Mouse (Mus musculus): ENCODE measurements around the gene Rem2. TPM values are rescaled to one million over a fixed set of nuclear protein-coding genes. Genes with fewer than 3 reads are reported as not detected.
A peak's percentile ranks its signal among the peaks of the same experiment; 100 is the strongest.

The Rem2 gene
- 0.68 TPM in 1 of 3 replicates, not detected in the others for total RNA-seq (2017)

GRCm38 (mm10) chr14:54475941-54476844 lies at the start of gene Rem2:
Gene Rem2, plus strand, starts transcription at chr14:54476100.
- ATAC-seq (replicated peaks; ENCODE audit: insufficient number of reproducible peaks, low FRiP score, low TSS enrichment, poor library complexity, severe bottlenecking): no peak

GRCm38 (mm10) chr14:54426689-54427398 lies 49.1 kb upstream of the Rem2 start, which contains the start of gene Mrpl52:
Gene Mrpl52, plus strand, starts transcription at chr14:54426909.
- peak; percentile 80 for ATAC-seq (replicated peaks; ENCODE audit: insufficient number of reproducible peaks, low FRiP score, low TSS enrichment, poor library complexity, severe bottlenecking)

- no peak for ATAC-seq (replicated peaks; ENCODE audit: insufficient number of reproducible peaks, low FRiP score, low TSS enrichment, poor library complexity, severe bottlenecking)
Observed at GRCm38 (mm10) chr14:54427696-54428095, 48.2 kb upstream of the Rem2 start.

GRCm38 (mm10) chr14:54428421-54428820 lies 47.5 kb upstream of the Rem2 start:
- no peak for ATAC-seq (replicated peaks; ENCODE audit: insufficient number of reproducible peaks, low FRiP score, low TSS enrichment, poor library complexity, severe bottlenecking)

GRCm38 (mm10) chr14:54429332-54430093 lies 46.4 kb upstream of the Rem2 start:
- ATAC-seq (replicated peaks; ENCODE audit: insufficient number of reproducible peaks, low FRiP score, low TSS enrichment, poor library complexity, severe bottlenecking): no peak

- ATAC-seq (replicated peaks; ENCODE audit: insufficient number of reproducible peaks, low FRiP score, low TSS enrichment, poor library complexity, severe bottlenecking): no peak
Observed at GRCm38 (mm10) chr14:54430406-54431145, 45.3 kb upstream of the Rem2 start.

- ATAC-seq (replicated peaks; ENCODE audit: insufficient number of reproducible peaks, low FRiP score, low TSS enrichment, poor library complexity, severe bottlenecking): no peak
Observed at GRCm38 (mm10) chr14:54431334-54432077, 44.4 kb upstream of the Rem2 start, which contains the start of gene Mmp14. Gene Mmp14, plus strand, starts transcription at chr14:54431612.

GRCm38 (mm10) chr14:54432078-54432836 lies 43.6 kb upstream of the Rem2 start:
- ATAC-seq (replicated peaks; ENCODE audit: insufficient number of reproducible peaks, low FRiP score, low TSS enrichment, poor library complexity, severe bottlenecking): no peak

- peak; percentile 48; the same call in 1 of the 2 replicates for ATAC-seq (replicated peaks; ENCODE audit: insufficient number of reproducible peaks, low FRiP score, low TSS enrichment, poor library complexity, severe bottlenecking)
Observed at GRCm38 (mm10) chr14:54432837-54433830, 42.8 kb upstream of the Rem2 start.

GRCm38 (mm10) chr14:54433941-54434531 lies 41.9 kb upstream of the Rem2 start:
- ATAC-seq (replicated peaks; ENCODE audit: insufficient number of reproducible peaks, low FRiP score, low TSS enrichment, poor library complexity, severe bottlenecking): no peak

GRCm38 (mm10) chr14:54435194-54435918 lies 40.5 kb upstream of the Rem2 start:
- ATAC-seq (replicated peaks; ENCODE audit: insufficient number of reproducible peaks, low FRiP score, low TSS enrichment, poor library complexity, severe bottlenecking): no peak

GRCm38 (mm10) chr14:54439155-54439554 lies 36.7 kb upstream of the Rem2 start:
- no peak for ATAC-seq (replicated peaks; ENCODE audit: insufficient number of reproducible peaks, low FRiP score, low TSS enrichment, poor library complexity, severe bottlenecking)

GRCm38 (mm10) chr14:54439610-54440009 lies 36.3 kb upstream of the Rem2 start:
- no peak for ATAC-seq (replicated peaks; ENCODE audit: insufficient number of reproducible peaks, low FRiP score, low TSS enrichment, poor library complexity, severe bottlenecking)

- no peak for ATAC-seq (replicated peaks; ENCODE audit: insufficient number of reproducible peaks, low FRiP score, low TSS enrichment, poor library complexity, severe bottlenecking)
Observed at GRCm38 (mm10) chr14:54440538-54440937, 35.4 kb upstream of the Rem2 start.

- ATAC-seq (replicated peaks; ENCODE audit: insufficient number of reproducible peaks, low FRiP score, low TSS enrichment, poor library complexity, severe bottlenecking): no peak
Observed at GRCm38 (mm10) chr14:54441365-54441764, 34.5 kb upstream of the Rem2 start.

All from monocyte, adult 5-6 weeks (primary cell).